Mouse (Mus musculus) liver, adult 2 months (tissue): ENCODE data around the gene Ngdn.

ENCODE experiments used
- CTCF ChIP-seq: fragments of 200-500 bp; IDR thresholded peaks from 2 replicates; pipeline ENCODE4 v1.5.1; 2011; ENCODE audit warnings: low read depth, low read length, control low read depth
- POLR2A ChIP-seq: fragments of 200-500 bp; IDR thresholded peaks from 2 replicates; pipeline ENCODE4 v1.6.1; 2011; ENCODE audit warnings: low read length, control low read depth; ENCODE audit not compliant: insufficient read depth; ENCODE audit errors: extremely low read depth

- TF ChIP-seq CTCF (no peak), POLR2A (no peak)
Measured at GRCm38 (mm10) chr14:55059931-55060330, 44.7 kb downstream of the Ngdn start.
